Mouse (Mus musculus): ENCODE measurements around the gene Ptprt. TPM values are rescaled to one million over a fixed set of nuclear protein-coding genes. Genes with fewer than 3 reads are reported as not detected.

Ptprt gene
- polyA plus RNA-seq, 2 experiments from 2014 or later: not detected

GRCm38 (mm10) chr2:161902196-161902595 is 758.8 kb downstream of the Ptprt start:
- no peak for ATAC-seq

- no peak for ATAC-seq
These were observed 776.5 kb downstream of the Ptprt start for GRCm38 (mm10) chr2:161884446-161884845.

- ATAC-seq: no peak
These were observed 778.4 kb downstream of the Ptprt start for GRCm38 (mm10) chr2:161882580-161882979.

- no peak for ATAC-seq
These were observed 780.0 kb downstream of the Ptprt start for GRCm38 (mm10) chr2:161880941-161881340.

- ATAC-seq: no peak
These were observed 795.7 kb downstream of the Ptprt start for GRCm38 (mm10) chr2:161865231-161865630.

GRCm38 (mm10) chr2:161858813-161859212 is 802.1 kb downstream of the Ptprt start:
- ATAC-seq: no peak

- no peak for ATAC-seq
These were observed 802.6 kb downstream of the Ptprt start for GRCm38 (mm10) chr2:161858361-161858760.

- ATAC-seq: no peak
These were observed 825.9 kb downstream of the Ptprt start for GRCm38 (mm10) chr2:161835001-161835400.

- no peak for ATAC-seq
These were observed 827.1 kb downstream of the Ptprt start for GRCm38 (mm10) chr2:161833846-161834245.

GRCm38 (mm10) chr2:161813326-161813725 is 847.6 kb downstream of the Ptprt start:
- ATAC-seq: no peak

GRCm38 (mm10) chr2:161808086-161808801 is 852.7 kb downstream of the Ptprt start:
- ATAC-seq: no peak

GRCm38 (mm10) chr2:161806287-161807007 is 854.5 kb downstream of the Ptprt start:
- ATAC-seq: no peak

GRCm38 (mm10) chr2:161799946-161800345 is 861.0 kb downstream of the Ptprt start:
- ATAC-seq: no peak

GRCm38 (mm10) chr2:161767528-161767927 is 893.4 kb downstream of the Ptprt start:
- ATAC-seq: no peak

GRCm38 (mm10) chr2:161713024-161713423 is 947.9 kb downstream of the Ptprt start:
- no peak for ATAC-seq

- no peak for ATAC-seq
These were observed 951.6 kb downstream of the Ptprt start for GRCm38 (mm10) chr2:161709316-161709715.

GRCm38 (mm10) chr2:161706386-161706915 is 954.5 kb downstream of the Ptprt start:
- no peak for ATAC-seq

- ATAC-seq: no peak
These were observed 956.1 kb downstream of the Ptprt start for GRCm38 (mm10) chr2:161704811-161705210.

- no peak for ATAC-seq
These were observed 956.5 kb downstream of the Ptprt start for GRCm38 (mm10) chr2:161704410-161704809.

GRCm38 (mm10) chr2:161695819-161696218 is 965.1 kb downstream of the Ptprt start:
- no peak for ATAC-seq

GRCm38 (mm10) chr2:161668302-161668986 is 992.5 kb downstream of the Ptprt start:
- ATAC-seq: no peak

- no peak for ATAC-seq
These were observed 999.0 kb downstream of the Ptprt start for GRCm38 (mm10) chr2:161661912-161662311.

GRCm38 (mm10) chr2:161660827-161661226 is 1000.1 kb downstream of the Ptprt start:
- ATAC-seq: no peak

All from activated CD4-positive, CD25-positive, alpha-beta regulatory T cell, adult 4 months (primary cell).